Mouse (Mus musculus) adrenal gland, postnatal 4 days (tissue): ENCODE data around the gene Ergic1. TPM values are rescaled to one million over a fixed set of nuclear protein-coding genes. Genes with fewer than 3 reads are reported as not detected.

Source experiments
- DNase-seq, 2 experiments: peaks; one replicate each; pipeline ENCODE4 v3.0.0; 2021 to 2022; ENCODE audit warnings: low spot score in 2 of 2, mixed read lengths in 2 of 2
- microRNA-seq: library from miRNA; unstranded; fragments of <30 nt; microRNA quantifications from one replicate; pipeline ENCODE4 v1.2.0, GENCODE M21; 2021
- total RNA-seq, 2 experiments: library from RNA; stranded (reverse); gene quantifications; 2 replicates each; pipeline ENCODE4 v1.2.3; 2021

Gene Ergic1
- total RNA-seq, 2 experiments from 2014 or later, result 158 to 164 TPM

GRCm38 (mm10) chr17:26691110-26691509, 129.8 kb downstream of the Ergic1 start:
- DNase-seq, result no peak

DNA sequence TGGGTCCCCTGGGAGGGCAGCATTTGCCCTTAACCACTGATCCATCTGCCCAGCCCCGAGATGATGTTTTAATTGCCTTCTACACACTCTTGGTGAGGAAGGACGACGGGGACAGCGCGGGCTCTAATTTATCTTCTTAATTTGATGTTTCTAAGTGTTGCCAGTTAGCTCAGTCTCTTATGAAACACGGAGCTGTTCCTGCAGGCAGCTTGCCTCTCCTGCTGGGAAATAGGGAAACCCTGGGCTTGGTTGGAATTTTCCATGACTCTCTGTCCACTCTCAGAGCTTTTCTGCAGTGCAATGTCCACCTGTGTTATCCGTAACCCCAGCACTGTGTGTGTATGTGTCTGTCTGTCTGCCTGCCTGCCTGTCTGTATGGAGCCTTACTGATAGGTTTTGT, 132.1 kb downstream of the Ergic1 start:
- DNase-seq, result no peak

GRCm38 (mm10) chr17:26694171-26694570, 132.9 kb downstream of the Ergic1 start:
- DNase-seq, result no peak

DNA sequence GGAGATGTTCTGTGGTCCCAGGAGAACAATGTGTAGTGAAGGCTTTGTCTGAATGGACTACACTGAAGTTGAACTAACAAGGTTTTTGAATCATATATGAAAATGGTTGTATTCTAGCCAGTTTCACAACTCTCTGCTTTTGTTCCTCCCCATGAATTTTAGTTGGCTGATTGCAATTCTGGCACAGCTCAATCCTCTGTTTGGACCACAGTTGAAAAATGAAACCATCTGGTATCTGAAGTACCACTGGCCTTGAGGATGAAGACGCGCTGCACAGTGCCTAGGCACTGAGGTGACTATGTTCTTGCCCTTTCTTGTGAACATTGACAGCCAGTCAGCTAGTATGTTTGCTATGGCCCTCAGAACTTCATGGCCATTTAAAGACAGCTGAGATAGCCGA, 133.9 kb downstream of the Ergic1 start:
- no peak for DNase-seq

GRCm38 (mm10) chr17:26698846-26699245, 137.6 kb downstream of the Ergic1 start:
- DNase-seq, result no peak

GRCm38 (mm10) chr17:26699819-26700616, 138.7 kb downstream of the Ergic1 start:
- DNase-seq, result no peak

DNA sequence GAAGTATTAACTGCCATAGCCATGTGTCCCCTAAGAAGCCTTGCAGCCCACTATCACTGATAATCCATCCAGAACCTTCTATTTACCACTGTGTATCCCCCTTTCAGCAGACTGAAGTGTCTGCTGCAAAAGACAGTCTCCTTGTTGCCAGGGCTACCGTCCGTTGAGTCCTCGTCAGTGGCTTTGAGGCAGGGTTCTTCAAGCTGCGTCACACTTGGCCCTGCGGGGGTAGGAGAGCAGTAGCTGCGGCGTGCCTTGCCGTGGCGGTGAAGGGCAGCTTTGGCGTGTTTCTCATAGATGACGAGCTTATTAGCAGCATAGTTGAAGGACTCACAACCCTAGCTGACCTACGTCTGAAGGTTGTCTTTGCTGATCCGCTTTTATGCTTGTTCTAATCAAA, 140.3 kb downstream of the Ergic1 start:
- DNase-seq, result no peak

DNA sequence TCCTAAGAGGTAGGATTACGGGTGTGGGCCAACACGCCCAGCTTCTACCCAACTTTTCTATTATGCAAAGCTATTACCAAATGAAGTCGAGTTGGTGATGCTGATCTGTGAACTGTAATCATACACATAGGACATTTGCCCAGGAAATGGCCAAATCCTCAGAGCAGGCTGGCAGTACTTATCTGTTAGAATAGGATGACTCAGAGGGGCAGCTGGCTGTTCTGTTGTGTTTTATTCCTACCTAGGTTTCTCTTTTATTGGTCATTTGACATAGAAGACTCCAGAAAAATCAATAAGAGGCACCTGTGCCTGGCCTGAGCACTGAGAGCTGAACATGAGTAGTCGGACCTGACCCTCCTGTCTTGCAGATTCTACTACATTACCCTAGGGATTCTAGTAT, 141.3 kb downstream of the Ergic1 start:
- no peak for DNase-seq

GRCm38 (mm10) chr17:26703671-26704070, 142.4 kb downstream of the Ergic1 start:
- DNase-seq, result no peak

GRCm38 (mm10) chr17:26705463-26706359, 144.4 kb downstream of the Ergic1 start:
- DNase-seq, result no peak

Small RNA genes within 50 kb of the gene (microRNA-seq; reads per million reads assigned to microRNA genes)
- gene Gm22420, result not detected

Other genes starting within 250 kb of the Ergic1 start
- gene Neurl1b, start 146.7 kb upstream of the Ergic1 start, total RNA-seq, result 10 to 100 TPM; 55.6 to 57.4 TPM
- gene Dusp1, start 639 bp downstream of the Ergic1 start, total RNA-seq, result 10 to 100 TPM; 43.8 to 46.4 TPM
- gene Atp6v0e, start 101.7 kb downstream of the Ergic1 start, total RNA-seq, result 100 to 1,000 TPM; 141 to 142 TPM
- 10 to 100 TPM; 47.5 to 51.9 TPM for gene Crebrf, start 154.2 kb downstream of the Ergic1 start, total RNA-seq
- gene Bnip1, start 219.6 kb downstream of the Ergic1 start, total RNA-seq, result 10 to 100 TPM; 37.8 to 38.3 TPM